Mouse (Mus musculus): ENCODE measurements around the gene Dst. TPM values are rescaled to one million over a fixed set of nuclear protein-coding genes. Genes with fewer than 3 reads are reported as not detected.

The Dst gene
- total and polyA plus RNA-seq, 2 experiments from 2014 or later: 21.7 to 106 TPM

GRCm38 (mm10) chr1:33994201-33994600 lies 86.2 kb downstream of the Dst start:
- H3K4me1 ChIP-seq (ENCODE audit: control insufficient read depth, insufficient read depth): no peaks in the 10 kb centered on the region
- WGBS: 48% methylated on average over 9 of the region's 9 CpGs
- H3K27me3 ChIP-seq (ENCODE audit: control insufficient read depth, insufficient read depth, low read length): no peaks in the 10 kb centered on the region
- no peaks in the 10 kb centered on the region for H3K36me3 ChIP-seq (replicated peaks; ENCODE audit: control insufficient read depth, insufficient read depth, low read length)
- H3K4me2 ChIP-seq (ENCODE audit: low read depth, low read length): no peak overlapping the region
- H3K27ac ChIP-seq (ENCODE audit: low read depth): no peak overlapping the region
- TF ChIP-seq EP300 (IDR thresholded peaks at IDR 0.05; ENCODE audit: low read depth) (no peak), CTCF (IDR thresholded peaks at IDR 0.05; ENCODE audit: low read depth) (no peak)
- DNase-seq (ENCODE audit: low spot score) (no peak), ATAC-seq (ENCODE audit: insufficient read depth, low read depth) (no peak)
- H3K9ac ChIP-seq (replicated peaks; ENCODE audit: low read depth, low read length): no peak overlapping the region
- no peak overlapping the region for H3K4me3 ChIP-seq (ENCODE audit: low read depth, low read length)
- no peaks in the 10 kb centered on the region for H3K9me3 ChIP-seq (replicated peaks; ENCODE audit: control insufficient read depth, low read length)

DNA sequence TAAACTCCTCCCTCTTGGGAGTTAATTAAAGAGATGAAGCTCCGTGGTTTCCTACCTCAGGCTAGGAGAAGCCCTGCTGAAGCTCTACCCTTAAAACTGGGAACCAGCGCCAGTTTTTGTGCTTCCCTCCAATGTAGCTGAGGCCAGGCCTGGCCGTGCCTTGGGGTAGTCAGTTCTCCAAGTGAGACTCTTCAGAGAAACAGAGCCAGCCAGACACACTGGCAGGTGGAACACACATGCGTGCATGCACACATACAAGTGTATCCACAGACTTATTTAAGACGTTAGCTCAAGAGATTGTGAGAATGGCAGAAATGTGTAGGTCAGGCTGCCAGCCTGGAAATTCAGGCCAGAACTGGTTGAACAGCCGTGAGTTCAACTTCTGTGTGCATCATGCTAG lies 87.4 kb downstream of the Dst start:
- no peak overlapping the region for H3K27ac ChIP-seq (ENCODE audit: low read depth)
- no peak overlapping the region for H3K9ac ChIP-seq (replicated peaks; ENCODE audit: low read depth, low read length)
- TF ChIP-seq EP300 (IDR thresholded peaks at IDR 0.05; ENCODE audit: low read depth) (no peak), CTCF (IDR thresholded peaks at IDR 0.05; ENCODE audit: low read depth) (no peak)
- H3K36me3 ChIP-seq (replicated peaks; ENCODE audit: control insufficient read depth, insufficient read depth, low read length): no peaks in the 10 kb centered on the region
- 80% methylated on average over 6 of the region's 6 CpGs for WGBS
- no peak for DNase-seq (ENCODE audit: low spot score)
- no peak overlapping the region for H3K4me3 ChIP-seq (ENCODE audit: low read depth, low read length)
- ATAC-seq (ENCODE audit: insufficient read depth, low read depth): no peak
- H3K9me3 ChIP-seq (replicated peaks; ENCODE audit: control insufficient read depth, low read length): no peaks in the 10 kb centered on the region
- no peaks in the 10 kb centered on the region for H3K4me1 ChIP-seq (ENCODE audit: control insufficient read depth, insufficient read depth)
- no peak overlapping the region for H3K4me2 ChIP-seq (ENCODE audit: low read depth, low read length)
- no peaks in the 10 kb centered on the region for H3K27me3 ChIP-seq (ENCODE audit: control insufficient read depth, insufficient read depth, low read length)

GRCm38 (mm10) chr1:33996105-33996887 lies 88.3 kb downstream of the Dst start:
- H3K9me3 ChIP-seq (replicated peaks; ENCODE audit: control insufficient read depth, low read length): no peaks in the 10 kb centered on the region
- WGBS: 89% methylated on average over 5 of the region's 5 CpGs
- H3K4me3 ChIP-seq (ENCODE audit: low read depth, low read length): no peak overlapping the region
- TF ChIP-seq CTCF (IDR thresholded peaks at IDR 0.05; ENCODE audit: low read depth) (no peak), EP300 (IDR thresholded peaks at IDR 0.05; ENCODE audit: low read depth) (no peak)
- H3K4me1 ChIP-seq (ENCODE audit: control insufficient read depth, insufficient read depth): no peaks in the 10 kb centered on the region
- no peak for ATAC-seq (ENCODE audit: insufficient read depth, low read depth)
- H3K9ac ChIP-seq (replicated peaks; ENCODE audit: low read depth, low read length): no peak overlapping the region
- H3K4me2 ChIP-seq (ENCODE audit: low read depth, low read length): no peak overlapping the region
- H3K36me3 ChIP-seq (replicated peaks; ENCODE audit: control insufficient read depth, insufficient read depth, low read length): no peaks in the 10 kb centered on the region
- H3K27ac ChIP-seq (ENCODE audit: low read depth): no peak overlapping the region
- DNase-seq (ENCODE audit: low spot score): no peak
- H3K27me3 ChIP-seq (ENCODE audit: control insufficient read depth, insufficient read depth, low read length): no peaks in the 10 kb centered on the region

- WGBS: 80% methylated on average over 4 of the region's 4 CpGs
- H3K4me2 ChIP-seq (ENCODE audit: low read depth, low read length): no peak overlapping the region
- H3K36me3 ChIP-seq (replicated peaks; ENCODE audit: control insufficient read depth, insufficient read depth, low read length): no peaks in the 10 kb centered on the region
- H3K9me3 ChIP-seq (replicated peaks; ENCODE audit: control insufficient read depth, low read length): no peaks in the 10 kb centered on the region
- peaks cover 9% of the 10 kb centered on the region; the same call in 1 of the 2 replicates for H3K4me1 ChIP-seq (ENCODE audit: control insufficient read depth, insufficient read depth)
- H3K9ac ChIP-seq (replicated peaks; ENCODE audit: low read depth, low read length): no peak overlapping the region
- TF ChIP-seq EP300 (IDR thresholded peaks at IDR 0.05; ENCODE audit: low read depth) (no peak), CTCF (IDR thresholded peaks at IDR 0.05; ENCODE audit: low read depth) (no peak)
- no peak overlapping the region for H3K4me3 ChIP-seq (ENCODE audit: low read depth, low read length)
- no peak overlapping the region for H3K27ac ChIP-seq (ENCODE audit: low read depth)
- H3K27me3 ChIP-seq (ENCODE audit: control insufficient read depth, insufficient read depth, low read length): no peaks in the 10 kb centered on the region
- no peak for ATAC-seq (ENCODE audit: insufficient read depth, low read depth)
- DNase-seq (ENCODE audit: low spot score): no peak
These were observed 94.3 kb downstream of the Dst start for GRCm38 (mm10) chr1:34002321-34002720.

- 49% methylated on average over 9 of the region's 9 CpGs for WGBS
- Histone ChIP-seq H3K27ac (ENCODE audit: low read depth) (no peak overlapping the region), H3K4me1 (ENCODE audit: control insufficient read depth, insufficient read depth) (peaks cover 9% of the 10 kb centered on the region; the same call in 1 of the 2 replicates), H3K4me2 (ENCODE audit: low read depth, low read length) (no peak overlapping the region), H3K27me3 (ENCODE audit: control insufficient read depth, insufficient read depth, low read length) (no peaks in the 10 kb centered on the region), H3K36me3 (replicated peaks; ENCODE audit: control insufficient read depth, insufficient read depth, low read length) (no peaks in the 10 kb centered on the region), H3K9me3 (replicated peaks; ENCODE audit: control insufficient read depth, low read length) (no peaks in the 10 kb centered on the region), H3K4me3 (ENCODE audit: low read depth, low read length) (no peak overlapping the region), H3K9ac (replicated peaks; ENCODE audit: low read depth, low read length) (no peak overlapping the region)
- no peak for TF ChIP-seq CTCF (IDR thresholded peaks at IDR 0.05; ENCODE audit: low read depth)
- DNase-seq (ENCODE audit: low spot score) (no peak), ATAC-seq (ENCODE audit: insufficient read depth, low read depth) (no peak)
These were observed 94.9 kb downstream of the Dst start for GRCm38 (mm10) chr1:34002970-34003369.

All from heart, postnatal 0 days (tissue).